Mouse (Mus musculus) kidney, adult 2 months (tissue): ENCODE measurements around the gene Inppl1.

Experiments
- CTCF ChIP-seq: fragments of 200-500 bp; conservative IDR thresholded peaks from 2 replicates; pipeline ENCODE4 v1.5.1; 2011; ENCODE audit warnings: low read depth, mild to moderate bottlenecking, control low read depth, low read length, moderate library complexity, mixed read lengths; ENCODE audit not compliant: insufficient read depth, insufficient read length
- POLR2A ChIP-seq: fragments of 200-500 bp; IDR thresholded peaks from one replicate; pipeline ENCODE4 v1.6.1; 2011; ENCODE audit warnings: low read depth, low read length, control low read depth

DNA sequence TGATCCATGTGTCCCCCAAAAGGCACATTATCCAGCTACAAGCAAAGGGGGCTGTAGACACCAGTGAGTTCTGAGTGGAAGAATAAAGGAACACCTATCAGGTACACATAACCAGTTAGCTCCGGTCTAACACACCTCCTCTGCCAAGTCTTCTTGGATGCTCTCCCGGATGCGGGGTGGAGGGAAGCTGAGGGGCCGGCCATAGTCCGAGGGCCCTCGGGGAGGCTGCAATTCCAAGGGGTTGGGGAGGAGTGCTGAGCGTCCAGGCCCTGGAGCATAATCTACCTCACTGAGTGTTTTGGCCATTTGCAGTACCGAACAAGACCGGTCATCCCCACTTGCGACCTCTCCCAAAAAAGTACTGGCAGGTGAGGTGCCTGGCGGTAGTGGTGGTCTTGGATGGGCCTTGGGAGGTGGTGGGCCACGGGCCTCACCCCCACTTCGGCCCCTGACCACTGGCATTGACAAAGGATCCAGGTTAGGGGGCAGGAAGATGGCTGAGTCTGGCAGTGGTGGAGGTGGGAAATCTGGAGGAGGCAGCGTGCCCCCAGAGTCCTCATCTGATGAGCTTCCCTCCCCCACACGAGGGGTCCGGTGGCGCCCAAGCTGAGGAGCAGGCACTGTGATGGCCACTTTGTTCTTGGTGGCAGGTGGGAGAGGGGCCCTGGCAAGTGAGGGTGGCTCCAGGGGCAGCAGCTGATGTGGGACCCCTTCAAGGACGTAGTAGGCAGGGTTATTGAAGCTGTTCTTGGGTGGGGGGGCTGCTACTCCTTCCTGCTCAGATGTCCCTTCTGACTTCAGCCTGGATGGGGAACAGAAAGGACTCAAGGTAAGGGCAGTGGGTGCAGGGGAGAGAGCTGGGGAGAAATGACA lies 14.0 kb downstream of the Inppl1 start:
- TF ChIP-seq CTCF (no peak), POLR2A (no peak)
